Comparison of ENCODE assay signal across 18 mouse cellular contexts in the genomic region with DNA sequence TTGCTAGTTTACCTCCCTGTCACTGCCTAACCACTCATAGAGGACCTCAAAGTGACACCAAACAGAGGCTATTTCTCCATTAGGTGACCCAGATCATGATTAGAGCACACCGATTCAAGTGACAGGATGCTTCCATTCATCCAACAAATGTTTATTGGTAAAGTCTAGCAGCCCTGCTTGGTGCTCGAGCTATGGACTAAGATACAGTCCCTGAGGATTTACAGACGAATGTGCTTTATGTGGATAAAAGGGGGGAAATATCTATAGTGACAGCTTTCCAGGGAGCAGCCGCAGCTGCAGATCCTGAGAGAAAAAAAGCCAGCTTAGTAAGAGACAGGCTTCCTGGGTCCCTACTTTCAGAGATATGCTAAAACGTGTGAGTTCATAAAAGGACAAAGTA.
"Had no signal": no experiment of that assay in that cellular context is flagged by ENCODE, and none has a peak within 500 bp of the region (broad histone marks: within the 10 kb centered on the region; RNA-seq: fewer than 3 reads in every experiment).

No protein-coding gene starts in this region.

- ATAC-seq: intestine, postnatal 0 days; liver, embryonic 12.5 days had no signal

- DNase-seq: kidney, adult 2 months; kidney, postnatal 25 days; left cerebral cortex, postnatal 4 days; lung, adult 18-20 months; lung, postnatal 10 days; lung, postnatal 36 days; thymus, adult 18-20 months; thymus, postnatal 36 days had no signal

- H3K4me2 ChIP-seq: limb, embryonic 12.5 days; limb, embryonic 15.5 days; liver, embryonic 12.5 days; liver, embryonic 15.5 days; lung, embryonic 15.5 days; neural tube, embryonic 12.5 days; neural tube, embryonic 15.5 days had no signal

- H3K4me1 ChIP-seq: limb, embryonic 12.5 days; limb, embryonic 15.5 days; liver, embryonic 12.5 days; liver, embryonic 15.5 days; lung, embryonic 15.5 days; megakaryocyte, embryonic 14.5 days; neural tube, embryonic 12.5 days; neural tube, embryonic 15.5 days had no signal

- H3K4me3 ChIP-seq: limb, embryonic 12.5 days; limb, embryonic 15.5 days; liver, embryonic 12.5 days; liver, embryonic 15.5 days; lung, embryonic 15.5 days; megakaryocyte, embryonic 14.5 days; neural tube, embryonic 12.5 days; neural tube, embryonic 15.5 days had no signal

- H3K9ac ChIP-seq: limb, embryonic 12.5 days; limb, embryonic 15.5 days; liver, embryonic 12.5 days; liver, embryonic 15.5 days; lung, embryonic 15.5 days; neural tube, embryonic 12.5 days; neural tube, embryonic 15.5 days had no signal

- H3K9me3 ChIP-seq: limb, embryonic 12.5 days; limb, embryonic 15.5 days; liver, embryonic 12.5 days; liver, embryonic 15.5 days; lung, embryonic 15.5 days; megakaryocyte, embryonic 14.5 days; neural tube, embryonic 12.5 days; neural tube, embryonic 15.5 days had no signal

- H3K27ac ChIP-seq: kidney, postnatal 0 days; limb, embryonic 12.5 days; limb, embryonic 15.5 days; liver, embryonic 12.5 days; liver, embryonic 15.5 days; lung, embryonic 15.5 days; neural tube, embryonic 12.5 days; neural tube, embryonic 15.5 days had no signal

- H3K27me3 ChIP-seq: limb, embryonic 12.5 days; limb, embryonic 15.5 days; liver, embryonic 12.5 days; liver, embryonic 15.5 days; lung, embryonic 15.5 days; megakaryocyte, embryonic 14.5 days; neural tube, embryonic 12.5 days; neural tube, embryonic 15.5 days had no signal

- H3K36me3 ChIP-seq: limb, embryonic 12.5 days; limb, embryonic 15.5 days; liver, embryonic 12.5 days; liver, embryonic 15.5 days; lung, embryonic 15.5 days; neural tube, embryonic 12.5 days; neural tube, embryonic 15.5 days had no signal
